Mouse (Mus musculus): Measurements from ENCODE around the gene Zbtb4. TPM values are rescaled to one million over a fixed set of nuclear protein-coding genes. Genes with fewer than 3 reads are reported as not detected.
A peak's percentile ranks its signal among the peaks of the same experiment; 100 is the strongest.

Gene Zbtb4
- total and polyA plus RNA-seq, 3 experiments, result 2.4 to 2.7 TPM; not detected in 1

DNA sequence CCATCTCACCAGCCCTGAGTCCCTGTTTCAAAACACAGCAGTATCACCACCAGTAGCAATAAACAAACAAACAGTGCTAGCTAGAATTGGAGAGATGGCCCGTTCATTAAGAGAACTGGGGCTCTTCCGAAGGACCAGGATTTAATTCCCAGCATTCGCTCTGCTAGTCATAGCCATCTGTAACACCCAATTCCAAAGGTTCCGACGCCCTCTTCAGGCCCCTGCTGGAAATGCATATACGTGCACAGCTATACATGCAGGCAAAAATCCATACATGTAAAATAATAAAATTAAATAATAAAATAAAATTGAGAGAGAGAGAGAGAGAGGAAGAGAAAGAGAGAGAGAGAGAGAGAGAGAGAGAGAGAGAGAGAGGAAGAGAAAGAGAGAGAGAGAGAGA, 46.3 kb upstream of the Zbtb4 start:
- no peaks in the 10 kb centered on the region for H3K27me3 ChIP-seq (ENCODE audit: control insufficient read depth in 1 of 2, insufficient read depth in 2 of 2, low read length in 2 of 2)
- no peak overlapping the region for H3K9ac ChIP-seq (ENCODE audit: control insufficient read depth, low read depth, low read length, poor library complexity, severe bottlenecking)
- DNase-seq (ENCODE audit: low read depth, low spot score), result peak; percentile 61
- H3K4me3 ChIP-seq (ENCODE audit: control insufficient read depth in 1 of 2, insufficient read depth in 1 of 2, low read depth in 2 of 2, low read length in 2 of 2), result no peak overlapping the region
- no peaks in the 10 kb centered on the region for H3K9me3 ChIP-seq (replicated peaks; ENCODE audit: insufficient read depth, low read length)
- H3K79me2 ChIP-seq (ENCODE audit: control insufficient read depth, insufficient read depth, low read length, poor library complexity), result no peaks in the 10 kb centered on the region
- peak; percentile 28; the same call in 1 of the 2 replicates for TF ChIP-seq ZC3H11A (IDR thresholded peaks at IDR 0.05; ENCODE audit: low read depth, low read length)
- peak; percentile 48 to 63 (median 62); a peak in 5 of 6 replicates for TF ChIP-seq CTCF (IDR thresholded peaks at IDR 0.05 in 2 of 3, conservative IDR thresholded peaks at IDR 0.05 in 1 of 3; ENCODE audit: control insufficient read depth in 1 of 3, insufficient read depth in 1 of 3, low read depth in 2 of 3, low read length in 3 of 3, poor library complexity in 1 of 3, severe bottlenecking in 1 of 3)
- peak; percentile 59 for TF ChIP-seq RAD21 (IDR thresholded peaks at IDR 0.05; ENCODE audit: low read depth, low read length)
- no peak for TF ChIP-seq KAT2A (conservative IDR thresholded peaks at IDR 0.05; ENCODE audit: low read depth, low read length)
- TF ChIP-seq SMC3 (IDR thresholded peaks at IDR 0.05; ENCODE audit: low read depth, low read length), result peak; percentile 33; the same call in 1 of the 2 replicates
- 0 out of 2 replicates have a peak, but pooled peaks have one; percentile 29 for TF ChIP-seq TBP (IDR thresholded peaks at IDR 0.05; ENCODE audit: low read depth, low read length)
- H3K4me1 ChIP-seq (ENCODE audit: control insufficient read depth in 1 of 2, insufficient read depth in 2 of 2, low read length in 2 of 2), result peaks cover 0 to 5% of the 10 kb centered on the region in 2 experiments; a peak in 1 of 4 replicates
- peaks cover 0 to 3% of the 10 kb centered on the region in 2 experiments; a peak in 1 of 4 replicates for H3K36me3 ChIP-seq (ENCODE audit: control insufficient read depth in 1 of 2, insufficient read depth in 2 of 2, low read length in 2 of 2)
- H3K27ac ChIP-seq (ENCODE audit: control insufficient read depth, low read depth, low read length), result no peak overlapping the region

DNA sequence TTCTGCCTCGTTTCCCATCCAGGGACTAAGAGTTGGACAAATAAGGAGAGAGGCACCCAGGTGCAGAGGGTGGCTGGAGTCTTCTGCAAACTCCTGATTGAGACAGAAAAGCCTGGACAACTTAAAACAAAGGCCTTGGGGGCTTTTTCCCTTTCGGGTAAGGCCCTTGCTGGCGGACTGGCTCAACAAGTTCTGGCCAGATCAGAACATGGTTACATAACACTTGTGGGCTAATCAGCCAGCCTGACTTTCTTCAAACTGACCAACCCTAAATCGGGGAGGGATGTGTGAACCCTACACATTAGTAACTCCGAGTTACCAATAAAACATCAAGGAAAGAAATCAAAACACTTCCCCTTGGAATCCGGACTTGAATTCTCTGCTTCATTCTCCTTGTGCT, 44.9 kb upstream of the Zbtb4 start:
- Histone ChIP-seq H3K4me1 (ENCODE audit: control insufficient read depth in 1 of 2, insufficient read depth in 2 of 2, low read length in 2 of 2) (peaks cover 2 to 3% of the 10 kb centered on the region in 2 experiments; a peak in 1 of 4 replicates), H3K4me3 (ENCODE audit: control insufficient read depth in 1 of 2, insufficient read depth in 1 of 2, low read depth in 2 of 2, low read length in 2 of 2) (no peak overlapping the region), H3K27ac (ENCODE audit: control insufficient read depth, low read depth, low read length) (no peak overlapping the region), H3K79me2 (ENCODE audit: control insufficient read depth, insufficient read depth, low read length, poor library complexity) (no peaks in the 10 kb centered on the region), H3K36me3 (ENCODE audit: control insufficient read depth in 1 of 2, insufficient read depth in 2 of 2, low read length in 2 of 2) (peaks cover 0 to 4% of the 10 kb centered on the region in 2 experiments; a peak in 2 of 4 replicates), H3K9ac (ENCODE audit: control insufficient read depth, low read depth, low read length, poor library complexity, severe bottlenecking) (no peak overlapping the region), H3K27me3 (ENCODE audit: control insufficient read depth in 1 of 2, insufficient read depth in 2 of 2, low read length in 2 of 2) (no peaks in the 10 kb centered on the region), H3K9me3 (replicated peaks; ENCODE audit: insufficient read depth, low read length) (no peaks in the 10 kb centered on the region)
- TF ChIP-seq SMC3 (IDR thresholded peaks at IDR 0.05; ENCODE audit: low read depth, low read length) (no peak), MYB (IDR thresholded peaks at IDR 0.05; ENCODE audit: low read depth, low read length) (no peak), KAT2A (conservative IDR thresholded peaks at IDR 0.05; ENCODE audit: low read depth, low read length) (no peak), CHD1 (IDR thresholded peaks at IDR 0.05; ENCODE audit: low read depth, low read length) (no peak), POLR2AphosphoS2 (IDR thresholded peaks at IDR 0.05; ENCODE audit: low read length) (no peak), TAL1 (IDR thresholded peaks at IDR 0.05; ENCODE audit: low read length) (no peak), SIN3A (IDR thresholded peaks at IDR 0.05; ENCODE audit: low read length) (no peak), MAFK (IDR thresholded peaks at IDR 0.05; ENCODE audit: borderline replicate concordance, low read depth, low read length) (no peak), NRF1 (IDR thresholded peaks at IDR 0.05; ENCODE audit: insufficient read depth, low read depth, low read length, poor library complexity, severe bottlenecking) (no peak), ZNF384 (IDR thresholded peaks at IDR 0.05; ENCODE audit: low read depth, low read length) (no peak)
- no peak for DNase-seq (ENCODE audit: low read depth, low spot score)

DNA sequence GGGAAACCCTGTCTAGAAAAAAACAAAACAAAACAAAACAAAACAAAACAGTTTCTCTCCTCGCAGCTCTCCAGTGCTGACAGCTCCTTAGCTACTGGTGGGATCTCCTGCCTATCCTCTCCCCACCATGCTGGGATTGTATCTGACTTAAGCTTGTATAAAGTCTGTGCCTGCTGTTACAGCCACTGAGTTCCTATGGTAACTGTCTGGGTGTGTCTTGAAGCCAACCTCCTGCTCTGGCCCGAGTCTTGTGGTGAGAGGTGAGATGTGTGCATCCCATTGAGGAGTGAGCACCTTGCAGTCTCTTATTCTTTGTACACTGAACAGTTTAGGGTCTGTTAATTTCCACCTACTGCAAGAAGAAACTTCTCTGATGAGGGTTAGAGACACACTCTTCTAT, 42.6 kb upstream of the Zbtb4 start:
- Histone ChIP-seq H3K36me3 (ENCODE audit: control insufficient read depth in 1 of 2, insufficient read depth in 2 of 2, low read length in 2 of 2) (peaks cover 0 to 2% of the 10 kb centered on the region in 2 experiments; a peak in 1 of 4 replicates), H3K9me3 (replicated peaks; ENCODE audit: insufficient read depth, low read length) (no peaks in the 10 kb centered on the region), H3K79me2 (ENCODE audit: control insufficient read depth, insufficient read depth, low read length, poor library complexity) (no peaks in the 10 kb centered on the region), H3K4me3 (ENCODE audit: control insufficient read depth in 1 of 2, insufficient read depth in 1 of 2, low read depth in 2 of 2, low read length in 2 of 2) (no peak overlapping the region), H3K27me3 (ENCODE audit: control insufficient read depth in 1 of 2, insufficient read depth in 2 of 2, low read length in 2 of 2) (no peaks in the 10 kb centered on the region), H3K9ac (ENCODE audit: control insufficient read depth, low read depth, low read length, poor library complexity, severe bottlenecking) (no peak overlapping the region), H3K4me1 (ENCODE audit: control insufficient read depth in 1 of 2, insufficient read depth in 2 of 2, low read length in 2 of 2) (0 out of 4 replicates have a peak, but pooled peaks cover 2% of the 10 kb centered on the region in 2 experiments), H3K27ac (ENCODE audit: control insufficient read depth, low read depth, low read length) (no peak overlapping the region)
- TF ChIP-seq GABPA (IDR thresholded peaks at IDR 0.05; ENCODE audit: low read depth, low read length) (no peak), MYB (IDR thresholded peaks at IDR 0.05; ENCODE audit: low read depth, low read length) (no peak), TAL1 (IDR thresholded peaks at IDR 0.05; ENCODE audit: low read length) (no peak), MAFK (IDR thresholded peaks at IDR 0.05; ENCODE audit: borderline replicate concordance, low read depth, low read length) (no peak), USF1 (IDR thresholded peaks at IDR 0.05; ENCODE audit: low read depth, low read length) (no peak)
- DNase-seq (ENCODE audit: low read depth, low spot score), result no peak

Measured in MEL (cell line).